Mouse (Mus musculus): Measurements from ENCODE around the gene Chka. TPM values are rescaled to one million over a fixed set of nuclear protein-coding genes. Genes with fewer than 3 reads are reported as not detected.

The Chka gene
- polyA plus RNA-seq, 1 experiment from 2014 or later, result 24.9 TPM

- Histone ChIP-seq H3K4me1 (replicated peaks) (peaks cover 16% of the 10 kb centered on the region), H3K36me3 (peaks cover 56% of the 10 kb centered on the region), H3K9ac (no peak overlapping the region), H3K4me2 (no peak overlapping the region), H3K4me3 (no peak overlapping the region), H3K27ac (no peak overlapping the region), H3K9me3 (replicated peaks) (no peaks in the 10 kb centered on the region), H3K27me3 (no peaks in the 10 kb centered on the region)
- ATAC-seq (replicated peaks; ENCODE audit: insufficient number of reproducible peaks, insufficient read depth, low FRiP score, low read depth), result no peak
- whole genome bisulfite sequencing, result 82% methylated on average over 8 of the region's 8 CpGs
Observed at GRCm38 (mm10) chr19:3890181-3890580, 38.6 kb downstream of the Chka start.

- Histone ChIP-seq H3K4me2 (no peak overlapping the region), H3K36me3 (peaks cover 59% of the 10 kb centered on the region), H3K27me3 (no peaks in the 10 kb centered on the region), H3K9ac (no peak overlapping the region), H3K4me3 (no peak overlapping the region), H3K27ac (peak overlapping the region; percentile 31; the same call in 1 of the 2 replicates), H3K4me1 (replicated peaks) (peaks cover 19% of the 10 kb centered on the region), H3K9me3 (replicated peaks) (no peaks in the 10 kb centered on the region)
- WGBS, result 57% methylated on average over 4 of the region's 4 CpGs
- peak; percentile 63; the same call in 1 of the 2 replicates for ATAC-seq (replicated peaks; ENCODE audit: insufficient number of reproducible peaks, insufficient read depth, low FRiP score, low read depth)
Observed at GRCm38 (mm10) chr19:3893545-3894116, 42.1 kb downstream of the Chka start.

GRCm38 (mm10) chr19:3894294-3894693 is 42.7 kb downstream of the Chka start:
- no peaks in the 10 kb centered on the region for H3K9me3 ChIP-seq (replicated peaks)
- ATAC-seq (replicated peaks; ENCODE audit: insufficient number of reproducible peaks, insufficient read depth, low FRiP score, low read depth), result no peak
- no peak overlapping the region for H3K4me3 ChIP-seq
- H3K36me3 ChIP-seq, result peaks cover 57% of the 10 kb centered on the region
- 86% methylated on average over 2 of the region's 2 CpGs for WGBS
- no peak overlapping the region for H3K4me2 ChIP-seq
- H3K4me1 ChIP-seq (replicated peaks), result peaks cover 19% of the 10 kb centered on the region
- no peak overlapping the region for H3K9ac ChIP-seq
- no peak overlapping the region for H3K27ac ChIP-seq
- H3K27me3 ChIP-seq, result no peaks in the 10 kb centered on the region

- Histone ChIP-seq H3K27ac (no peak overlapping the region), H3K36me3 (peaks cover 54% of the 10 kb centered on the region), H3K9ac (no peak overlapping the region), H3K4me1 (replicated peaks) (peaks cover 19% of the 10 kb centered on the region), H3K9me3 (replicated peaks) (no peaks in the 10 kb centered on the region), H3K4me2 (no peak overlapping the region), H3K27me3 (no peaks in the 10 kb centered on the region), H3K4me3 (no peak overlapping the region)
- WGBS, result 30% methylated on average over 3 of the region's 3 CpGs
- ATAC-seq (replicated peaks; ENCODE audit: insufficient number of reproducible peaks, insufficient read depth, low FRiP score, low read depth), result no peak
Observed at GRCm38 (mm10) chr19:3895171-3895631, 43.6 kb downstream of the Chka start.

GRCm38 (mm10) chr19:3896208-3896607 is 44.6 kb downstream of the Chka start:
- no peak overlapping the region for H3K4me2 ChIP-seq
- 88% methylated on average over 10 of the region's 10 CpGs for WGBS
- peaks cover 19% of the 10 kb centered on the region for H3K4me1 ChIP-seq (replicated peaks)
- no peaks in the 10 kb centered on the region for H3K27me3 ChIP-seq
- H3K36me3 ChIP-seq, result peaks cover 46% of the 10 kb centered on the region
- H3K4me3 ChIP-seq, result no peak overlapping the region
- H3K9me3 ChIP-seq (replicated peaks), result no peaks in the 10 kb centered on the region
- no peak overlapping the region for H3K27ac ChIP-seq
- ATAC-seq (replicated peaks; ENCODE audit: insufficient number of reproducible peaks, insufficient read depth, low FRiP score, low read depth), result no peak
- no peak overlapping the region for H3K9ac ChIP-seq

- no peak overlapping the region for H3K9ac ChIP-seq
- no peaks in the 10 kb centered on the region for H3K27me3 ChIP-seq
- WGBS, result 91% methylated on average over 5 of the region's 5 CpGs
- H3K36me3 ChIP-seq, result peaks cover 48% of the 10 kb centered on the region
- H3K4me2 ChIP-seq, result no peak overlapping the region
- no peak overlapping the region for H3K4me3 ChIP-seq
- H3K9me3 ChIP-seq (replicated peaks), result no peaks in the 10 kb centered on the region
- peaks cover 19% of the 10 kb centered on the region for H3K4me1 ChIP-seq (replicated peaks)
- no peak overlapping the region for H3K27ac ChIP-seq
- no peak for ATAC-seq (replicated peaks; ENCODE audit: insufficient number of reproducible peaks, insufficient read depth, low FRiP score, low read depth)
Observed at GRCm38 (mm10) chr19:3897557-3897956, 46.0 kb downstream of the Chka start.

GRCm38 (mm10) chr19:3898952-3899351 is 47.4 kb downstream of the Chka start:
- no peaks in the 10 kb centered on the region for H3K9me3 ChIP-seq (replicated peaks)
- no peaks in the 10 kb centered on the region for H3K27me3 ChIP-seq
- H3K36me3 ChIP-seq, result peaks cover 46% of the 10 kb centered on the region
- ATAC-seq (replicated peaks; ENCODE audit: insufficient number of reproducible peaks, insufficient read depth, low FRiP score, low read depth), result no peak
- peaks cover 12% of the 10 kb centered on the region; the same call in 1 of the 2 replicates for H3K4me1 ChIP-seq (replicated peaks)
- WGBS, result 82% methylated on average over 7 of the region's 7 CpGs
- H3K27ac ChIP-seq, result no peak overlapping the region
- H3K4me3 ChIP-seq, result no peak overlapping the region
- no peak overlapping the region for H3K4me2 ChIP-seq
- no peak overlapping the region for H3K9ac ChIP-seq

- Histone ChIP-seq H3K9ac (no peak overlapping the region), H3K4me2 (no peak overlapping the region), H3K27me3 (no peaks in the 10 kb centered on the region), H3K36me3 (peaks cover 43% of the 10 kb centered on the region), H3K9me3 (replicated peaks) (no peaks in the 10 kb centered on the region), H3K27ac (no peak overlapping the region), H3K4me3 (no peak overlapping the region), H3K4me1 (replicated peaks) (peaks cover 18% of the 10 kb centered on the region)
- 88% methylated on average over 4 of the region's 4 CpGs for WGBS
- ATAC-seq (replicated peaks; ENCODE audit: insufficient number of reproducible peaks, insufficient read depth, low FRiP score, low read depth), result no peak
Observed at GRCm38 (mm10) chr19:3899618-3900017, 48.0 kb downstream of the Chka start.

GRCm38 (mm10) chr19:3902966-3903365 is 51.4 kb downstream of the Chka start:
- WGBS, result 77% methylated on average over 12 of the region's 12 CpGs

GRCm38 (mm10) chr19:3903648-3904362 is 52.2 kb downstream of the Chka start:
- Histone ChIP-seq H3K27me3 (no peaks in the 10 kb centered on the region), H3K4me2 (peak overlapping the region; percentile 92; the same call in 1 of the 2 replicates), H3K4me1 (replicated peaks) (peaks cover 43% of the 10 kb centered on the region), H3K9me3 (replicated peaks) (no peaks in the 10 kb centered on the region), H3K9ac (no peak overlapping the region), H3K36me3 (peaks cover 31% of the 10 kb centered on the region), H3K4me3 (no peak overlapping the region), H3K27ac (no peak overlapping the region)
- ATAC-seq (replicated peaks; ENCODE audit: insufficient number of reproducible peaks, insufficient read depth, low FRiP score, low read depth), result no peak
- WGBS, result 77% methylated on average over 25 of the region's 25 CpGs

More at GRCm38 (mm10) chr19:3902966-3903365, 51.4 kb downstream of the Chka start:
- H3K9me3 ChIP-seq (replicated peaks), result no peaks in the 10 kb centered on the region
- no peak overlapping the region for H3K27ac ChIP-seq
- peaks cover 42% of the 10 kb centered on the region for H3K4me1 ChIP-seq (replicated peaks)
- H3K36me3 ChIP-seq, result peaks cover 24% of the 10 kb centered on the region
- no peak overlapping the region for H3K4me3 ChIP-seq
- no peaks in the 10 kb centered on the region for H3K27me3 ChIP-seq
- no peak for ATAC-seq (replicated peaks; ENCODE audit: insufficient number of reproducible peaks, insufficient read depth, low FRiP score, low read depth)
- no peak overlapping the region for H3K4me2 ChIP-seq
- H3K9ac ChIP-seq, result no peak overlapping the region

GRCm38 (mm10) chr19:3904363-3904675 is 52.7 kb downstream of the Chka start:
- no peak for ATAC-seq (replicated peaks; ENCODE audit: insufficient number of reproducible peaks, insufficient read depth, low FRiP score, low read depth)
- Histone ChIP-seq H3K27ac (peak overlapping the region; percentile 71; the same call in 1 of the 2 replicates), H3K27me3 (no peaks in the 10 kb centered on the region), H3K9ac (no peak overlapping the region), H3K4me3 (peak overlapping the region; percentile 74; the same call in 1 of the 2 replicates), H3K36me3 (peaks cover 36% of the 10 kb centered on the region), H3K9me3 (replicated peaks) (no peaks in the 10 kb centered on the region), H3K4me1 (replicated peaks) (peaks cover 43% of the 10 kb centered on the region), H3K4me2 (peak overlapping the region; percentile 92)
- WGBS, result 72% methylated on average over 10 of the region's 10 CpGs

Data from heart, embryonic 15.5 days (tissue).